Mouse (Mus musculus) midbrain, postnatal 0 days (tissue): Measurements from ENCODE around the gene Nfib. TPM values are rescaled to one million over a fixed set of nuclear protein-coding genes. Genes with fewer than 3 reads are reported as not detected.

Experiments used
- ATAC-seq: fragments of 200-750 bp; cut with Nextera tagmentation; 2 replicates; pipeline ENCODE4 v1.8.0; 2017; ENCODE audit warnings: moderate number of reproducible peaks, mild to moderate bottlenecking, moderate TSS enrichment, moderate library complexity; ENCODE audit not compliant: low FRiP score
- DNase-seq: peaks from one replicate; pipeline ENCODE4 v3.0.0-alpha.2; 2015; ENCODE audit warnings: low spot score
- H3K27ac ChIP-seq: fragments of 300-500 bp; sonication (generic); 2 replicates; pipeline ENCODE4 v1.5.1; 2014; ENCODE audit warnings: low read depth, mild to moderate bottlenecking, low read length, mixed read lengths
- H3K27me3 ChIP-seq: fragments of 300-500 bp; sonication (generic); 2 replicates; pipeline ENCODE4 v1.6.1; 2014; ENCODE audit warnings: low read length, control low read depth, mixed read lengths; ENCODE audit not compliant: insufficient read depth
- H3K36me3 ChIP-seq: fragments of 300-500 bp; sonication (generic); 2 replicates; pipeline ENCODE4 v1.6.1; 2014; ENCODE audit warnings: low read length, control low read depth, mixed read lengths; ENCODE audit not compliant: insufficient read depth
- H3K4me1 ChIP-seq: fragments of 300-500 bp; sonication (generic); 2 replicates; pipeline ENCODE4 v1.6.1; 2014; ENCODE audit warnings: mild to moderate bottlenecking, control low read depth, antibody characterized with exemption, low read length, mixed read lengths; ENCODE audit not compliant: insufficient read depth
- H3K4me2 ChIP-seq: fragments of 300-500 bp; sonication (generic); 2 replicates; pipeline ENCODE4 v1.6.1; 2014; ENCODE audit warnings: low read depth, mild to moderate bottlenecking, low read length, mixed read lengths; ENCODE audit not compliant: poor library complexity, severe bottlenecking
- H3K4me3 ChIP-seq: fragments of 300-500 bp; sonication (generic); 2 replicates; pipeline ENCODE4 v1.5.1; 2014; ENCODE audit warnings: low read depth, mild to moderate bottlenecking, low read length, moderate library complexity
- H3K9ac ChIP-seq: fragments of 300-500 bp; sonication (generic); replicated peaks from 2 replicates; pipeline ENCODE4 v1.6.1; 2014; ENCODE audit warnings: mild to moderate bottlenecking, low read length, moderate library complexity, mixed read lengths; ENCODE audit not compliant: poor library complexity, severe bottlenecking
- H3K9me3 ChIP-seq: fragments of 300-500 bp; sonication (generic); 2 replicates; pipeline ENCODE4 v1.6.1; 2016; ENCODE audit warnings: low read length, control low read depth
- CTCF ChIP-seq: IDR thresholded peaks from 2 replicates; pipeline ENCODE4 v1.5.1; 2016; ENCODE audit warnings: antibody characterized with exemption, mild to moderate bottlenecking
- WGBS: fragments of 180-500 bp; shearing (Covaris S2); extraction: QIAGEN DNeasy Blood & Tissue Kit; methylation state at CpG from one replicate; pipeline ENCODE4 v1.1.7; 2014; 5-methylcytosine and 5-hydroxymethylcytosine counted together
- polyA plus RNA-seq: library from polyadenylated mRNA; unstranded; fragments of >200 nt; fragmentation: Nextera tagmentation; extraction: Ambion mirVana; gene quantifications from 2 replicates; pipeline ENCODE4 v1.2.1, GENCODE M21; 2015
- total RNA-seq: library from RNA; depleted of rRNA; stranded (reverse); fragments of >200 nt; gene quantifications from 2 replicates; pipeline ENCODE4 v1.2.3, GENCODE M21; 2014

The Nfib gene
- total and polyA plus RNA-seq, 2 experiments from 2014 or later = 27.7 to 62.8 TPM

DNA sequence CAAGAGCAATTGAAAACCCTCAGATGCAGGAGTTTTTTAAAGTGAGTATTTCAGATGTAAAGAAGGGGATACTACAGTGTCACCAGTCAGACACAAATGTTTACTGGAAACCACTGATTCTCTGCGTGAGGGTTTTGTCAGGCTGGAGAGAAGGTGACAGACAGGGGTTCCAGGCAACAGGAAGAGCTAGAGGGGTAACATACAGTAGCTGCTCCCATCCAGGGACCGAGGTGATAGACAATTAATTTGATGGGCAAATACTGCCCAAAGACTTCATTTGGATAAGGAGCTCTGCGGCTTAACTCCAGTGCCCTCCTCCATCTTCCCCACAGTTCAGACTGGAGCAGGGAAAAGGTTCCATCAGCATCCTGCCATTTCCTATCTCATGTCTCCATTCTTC lies 42.9 kb downstream of the Nfib start:
- Histone ChIP-seq H3K4me1 (no peaks in the 10 kb centered on the region; the same call in 1 of the 2 replicates), H3K4me3 (no peak overlapping the region), H3K4me2 (no peak overlapping the region), H3K36me3 (no peaks in the 10 kb centered on the region), H3K27me3 (no peaks in the 10 kb centered on the region), H3K9ac (no peak overlapping the region), H3K9me3 (no peaks in the 10 kb centered on the region), H3K27ac (no peak overlapping the region)
- ATAC-seq (no peak), DNase-seq (no peak)
- 87% methylated on average over 3 of the region's 3 CpGs for WGBS
- TF ChIP-seq CTCF = no peak

DNA sequence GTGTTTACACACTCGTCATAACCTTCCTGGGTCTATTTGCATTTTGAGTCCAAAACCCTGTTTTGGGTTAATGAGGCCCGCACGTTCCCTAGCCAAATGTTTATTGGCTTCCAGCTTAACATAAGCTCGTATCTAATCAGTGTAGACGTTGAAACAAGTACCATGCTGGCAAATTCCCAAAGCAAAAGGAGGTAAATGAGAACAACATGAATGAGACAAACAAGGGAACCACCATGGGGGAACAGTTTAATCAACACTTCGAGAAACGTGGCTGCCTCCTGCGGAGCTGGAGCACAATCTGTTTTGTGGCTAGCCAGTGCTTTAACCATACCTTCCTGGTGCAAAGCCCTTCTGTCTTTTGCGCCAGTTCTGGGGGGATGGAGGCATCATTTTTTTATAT lies 43.3 kb downstream of the Nfib start:
- DNase-seq = peak; percentile 67
- H3K27ac ChIP-seq = no peak overlapping the region

DNA sequence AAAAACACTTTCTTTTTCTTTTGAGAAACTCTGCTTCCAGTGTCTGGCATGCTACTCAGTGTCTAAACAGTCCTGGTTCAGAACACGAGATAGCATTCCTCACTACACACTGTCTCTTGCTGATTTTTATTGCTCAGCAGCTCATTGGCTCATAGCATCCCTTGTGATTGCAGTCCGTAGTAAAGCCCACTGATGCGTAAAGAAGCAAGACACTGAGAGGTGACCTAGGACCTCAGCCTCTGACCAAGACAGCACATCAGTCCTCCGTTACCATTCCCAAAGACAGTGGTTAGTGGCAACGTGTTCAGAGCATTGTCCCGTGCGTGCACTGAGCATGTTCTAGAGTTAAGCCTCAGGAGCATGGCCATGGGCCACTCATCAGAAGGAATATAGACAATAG lies 44.3 kb downstream of the Nfib start:
- TF ChIP-seq CTCF = no peak
- H3K27me3 ChIP-seq = no peaks in the 10 kb centered on the region
- no peak overlapping the region for H3K4me2 ChIP-seq
- ATAC-seq (no peak; the same call in 1 of the 2 replicates), DNase-seq (no peak)
- H3K9ac ChIP-seq = no peak overlapping the region
- no peaks in the 10 kb centered on the region; the same call in 1 of the 2 replicates for H3K4me1 ChIP-seq
- H3K27ac ChIP-seq = no peak overlapping the region
- no peak overlapping the region for H3K4me3 ChIP-seq
- 85% methylated on average over 7 of the region's 7 CpGs for WGBS
- H3K9me3 ChIP-seq = no peaks in the 10 kb centered on the region
- H3K36me3 ChIP-seq = no peaks in the 10 kb centered on the region

More for the DNA sequence above, 43.3 kb downstream of the Nfib start:
- H3K9me3 ChIP-seq = no peaks in the 10 kb centered on the region
- no peak for TF ChIP-seq CTCF
- ATAC-seq = no peak
- no peak overlapping the region for H3K4me2 ChIP-seq
- H3K36me3 ChIP-seq = no peaks in the 10 kb centered on the region
- no peak overlapping the region for H3K9ac ChIP-seq
- 40% methylated on average over 9 of the region's 9 CpGs for WGBS
- H3K4me3 ChIP-seq = no peak overlapping the region
- no peaks in the 10 kb centered on the region for H3K27me3 ChIP-seq
- H3K4me1 ChIP-seq = no peaks in the 10 kb centered on the region; the same call in 1 of the 2 replicates

DNA sequence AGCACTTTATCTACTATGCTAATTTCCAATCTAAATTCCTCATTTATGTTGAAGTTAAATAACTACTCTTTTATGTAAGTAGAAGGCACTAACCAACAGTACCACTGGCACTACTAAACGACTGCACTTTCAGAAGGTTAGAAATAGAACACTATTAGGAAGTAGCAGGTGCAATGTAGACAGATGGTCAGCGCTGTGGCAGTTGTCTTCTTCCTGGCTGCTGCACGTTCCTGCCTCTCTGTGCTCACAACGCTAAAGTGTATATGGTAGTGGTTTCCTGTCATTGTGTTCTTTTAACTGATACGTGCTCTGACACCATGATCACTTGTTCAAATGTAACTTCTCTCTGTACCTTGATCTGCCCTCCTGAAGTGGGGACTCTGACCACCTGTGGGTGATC lies 59.9 kb downstream of the Nfib start:
- H3K9me3 ChIP-seq = no peaks in the 10 kb centered on the region
- no peak for ATAC-seq
- no peak for DNase-seq
- H3K27ac ChIP-seq = no peak overlapping the region
- H3K4me3 ChIP-seq = no peak overlapping the region
- H3K27me3 ChIP-seq = no peaks in the 10 kb centered on the region
- H3K9ac ChIP-seq = no peak overlapping the region
- no peaks in the 10 kb centered on the region for H3K4me1 ChIP-seq
- H3K4me2 ChIP-seq = no peak overlapping the region
- no peak for TF ChIP-seq CTCF
- WGBS = 87% methylated on average over 5 of the region's 5 CpGs
- no peaks in the 10 kb centered on the region for H3K36me3 ChIP-seq

DNA sequence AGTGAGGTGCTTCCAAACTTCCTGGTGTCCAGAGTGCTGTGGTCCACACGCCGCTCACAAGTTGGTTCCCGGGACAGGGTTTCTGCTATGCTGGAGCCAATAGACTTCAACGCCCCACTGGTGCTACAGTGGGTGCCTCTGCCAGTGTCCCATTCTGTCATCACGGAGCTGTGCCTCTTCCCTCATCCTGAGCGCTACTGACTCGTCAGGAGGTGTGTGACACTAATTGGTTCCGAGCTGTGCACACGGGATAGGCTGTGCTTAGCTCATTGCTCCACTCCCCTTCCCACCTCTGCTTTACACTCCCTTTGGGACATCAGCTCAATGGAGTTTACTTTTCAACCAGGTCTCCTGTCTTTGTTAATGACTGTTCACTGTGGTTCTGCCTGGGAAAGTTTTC lies 60.8 kb downstream of the Nfib start:
- no peak for ATAC-seq

DNA sequence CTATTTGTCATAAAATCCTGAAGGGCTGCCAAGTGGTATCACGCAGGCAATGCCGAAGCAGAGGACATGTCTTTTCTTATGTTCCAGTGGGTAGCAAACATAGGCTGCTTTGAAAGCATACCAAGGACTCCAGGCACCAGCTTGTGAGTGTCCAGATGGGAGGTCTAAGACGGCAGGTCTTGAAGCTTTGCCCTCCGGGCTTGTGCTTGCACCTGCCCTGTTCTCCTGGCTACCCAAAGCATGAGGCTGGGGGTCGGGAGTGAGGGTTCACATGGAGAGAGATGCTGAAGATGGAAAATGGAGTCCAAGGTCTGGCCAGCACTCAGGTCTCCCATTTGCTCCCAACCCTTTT lies 61.8 kb downstream of the Nfib start:
- Histone ChIP-seq H3K4me1 (no peaks in the 10 kb centered on the region), H3K4me3 (no peak overlapping the region), H3K9me3 (no peaks in the 10 kb centered on the region), H3K27me3 (no peaks in the 10 kb centered on the region), H3K36me3 (no peaks in the 10 kb centered on the region), H3K9ac (no peak overlapping the region), H3K27ac (no peak overlapping the region), H3K4me2 (no peak overlapping the region)
- no peak for TF ChIP-seq CTCF
- 63% methylated on average over 5 of the region's 5 CpGs for WGBS
- ATAC-seq (peak; percentile 60), DNase-seq (no peak)

More for the DNA sequence above, 60.8 kb downstream of the Nfib start:
- 71% methylated on average over 9 of the region's 9 CpGs for WGBS
- Histone ChIP-seq H3K4me3 (no peak overlapping the region), H3K27ac (no peak overlapping the region), H3K27me3 (no peaks in the 10 kb centered on the region), H3K9me3 (no peaks in the 10 kb centered on the region), H3K9ac (no peak overlapping the region), H3K4me1 (no peaks in the 10 kb centered on the region), H3K36me3 (no peaks in the 10 kb centered on the region), H3K4me2 (no peak overlapping the region)
- no peak for DNase-seq
- TF ChIP-seq CTCF = no peak
